Mouse (Mus musculus) MEL (cell line): Measurements from ENCODE around the gene Letm1. TPM values are rescaled to one million over a fixed set of nuclear protein-coding genes. Genes with fewer than 3 reads are reported as not detected.

Experiments
- DNase-seq: peaks from one replicate; pipeline ENCODE4 v3.0.0; 2011; ENCODE audit warnings: low read depth, low spot score
- H3K27ac ChIP-seq: 2 replicates; pipeline ENCODE4 v1.5.1; 2012; ENCODE audit warnings: low read depth, mild to moderate bottlenecking, control low read depth, low read length, moderate library complexity; ENCODE audit not compliant: control insufficient read depth
- H3K27me3 ChIP-seq, 2 experiments: fragments of 150-350 bp in 1 of 2; sonication (generic) in 1 of 2; 2 replicates each; pipeline ENCODE4 v1.6.1; 2012; ENCODE audit warnings: low read length in 2 of 2, mild to moderate bottlenecking in 2 of 2, improper control_type of control experiment in 1 of 2, moderate library complexity in 1 of 2; ENCODE audit not compliant: insufficient read depth in 2 of 2, control insufficient read depth in 1 of 2
- H3K36me3 ChIP-seq, 2 experiments: 2 replicates each; pipeline ENCODE4 v1.6.1; 2012 to 2014; ENCODE audit warnings: low read length in 2 of 2, improper control_type of control experiment in 1 of 2, inconsistent platforms in 1 of 2, mild to moderate bottlenecking in 1 of 2; ENCODE audit not compliant: insufficient read depth in 2 of 2, control insufficient read depth in 1 of 2
- H3K4me1 ChIP-seq, 2 experiments: fragments of 150-350 bp in 1 of 2; sonication (generic) in 1 of 2; 2 replicates each; pipeline ENCODE4 v1.6.1; 2012; ENCODE audit warnings: low read length in 2 of 2, improper control_type of control experiment in 1 of 2, mild to moderate bottlenecking in 1 of 2; ENCODE audit not compliant: insufficient read depth in 2 of 2, control insufficient read depth in 1 of 2
- H3K4me3 ChIP-seq, 2 experiments: fragments of 150-350 bp in 1 of 2; sonication (generic) in 1 of 2; 2 replicates each; pipeline ENCODE4 v1.5.1; 2012; ENCODE audit warnings: low read depth in 2 of 2, low read length in 2 of 2, mild to moderate bottlenecking in 2 of 2, moderate library complexity in 2 of 2, control low read depth in 1 of 2, improper control_type of control experiment in 1 of 2; ENCODE audit not compliant: control insufficient read depth in 1 of 2, insufficient read depth in 1 of 2
- H3K79me2 ChIP-seq: 2 replicates; pipeline ENCODE4 v1.6.1; 2012; ENCODE audit warnings: mild to moderate bottlenecking, low read length, moderate library complexity; ENCODE audit not compliant: control insufficient read depth, poor library complexity, insufficient read depth
- H3K9ac ChIP-seq: 2 replicates; pipeline ENCODE4 v1.6.1; 2012; ENCODE audit warnings: low read depth, mild to moderate bottlenecking, control low read depth, low read length, moderate library complexity; ENCODE audit not compliant: control insufficient read depth, poor library complexity, severe bottlenecking
- H3K9me3 ChIP-seq: fragments of 150-350 bp; sonication (generic); replicated peaks from 2 replicates; pipeline ENCODE4 v1.6.1; 2012; ENCODE audit warnings: mild to moderate bottlenecking, low read length, improper control_type of control experiment, moderate library complexity; ENCODE audit not compliant: insufficient read depth
- CHD1 ChIP-seq: IDR thresholded peaks from 2 replicates; pipeline ENCODE4 v1.6.1; 2012; ENCODE audit warnings: low read depth, mild to moderate bottlenecking, inconsistent platforms, low read length, improper control_type of control experiment
- E2F4 ChIP-seq: IDR thresholded peaks from 2 replicates; pipeline ENCODE4 v1.6.1; 2011; ENCODE audit warnings: low read depth, low read length, improper control_type of control experiment, borderline replicate concordance
- ELF1 ChIP-seq: IDR thresholded peaks from 2 replicates; pipeline ENCODE4 v1.6.1; 2014; ENCODE audit warnings: low read depth, mild to moderate bottlenecking, inconsistent platforms, low read length, improper control_type of control experiment, moderate library complexity
- EP300 ChIP-seq, 2 experiments: IDR thresholded peaks; 2 replicates each; pipeline ENCODE4 v1.6.1; 2011; ENCODE audit warnings: improper control_type of control experiment in 2 of 2, low read length in 2 of 2, low read depth in 1 of 2, mild to moderate bottlenecking in 1 of 2
- ETS1 ChIP-seq: IDR thresholded peaks from 2 replicates; pipeline ENCODE4 v1.6.1; 2012; ENCODE audit warnings: low read depth, mild to moderate bottlenecking, inconsistent platforms, low read length, improper control_type of control experiment, moderate library complexity
- GABPA ChIP-seq: IDR thresholded peaks from 2 replicates; pipeline ENCODE4 v1.6.1; 2012; ENCODE audit warnings: low read depth, mild to moderate bottlenecking, inconsistent platforms, low read length, improper control_type of control experiment, moderate library complexity
- GATA1 ChIP-seq: IDR thresholded peaks from 2 replicates; pipeline ENCODE4 v1.6.1; 2011; ENCODE audit warnings: low read depth, low read length, improper control_type of control experiment
- HCFC1 ChIP-seq: IDR thresholded peaks from 2 replicates; pipeline ENCODE4 v1.6.1; 2012; ENCODE audit warnings: low read depth, mild to moderate bottlenecking, inconsistent platforms, low read length, improper control_type of control experiment, moderate library complexity
- JUND ChIP-seq: IDR thresholded peaks from 2 replicates; pipeline ENCODE4 v1.6.1; 2011; ENCODE audit warnings: low read depth, mild to moderate bottlenecking, improper control_type of control experiment, low read length
- KAT2A ChIP-seq: conservative IDR thresholded peaks from 2 replicates; pipeline ENCODE4 v1.6.1; 2012; ENCODE audit warnings: low read depth, low read length, improper control_type of control experiment, inconsistent platforms
- MAX ChIP-seq: IDR thresholded peaks from 2 replicates; pipeline ENCODE4 v1.6.1; 2011; ENCODE audit warnings: low read length, improper control_type of control experiment
- MAZ ChIP-seq: IDR thresholded peaks from 2 replicates; pipeline ENCODE4 v1.6.1; 2012; ENCODE audit warnings: low read depth, mild to moderate bottlenecking, inconsistent platforms, low read length, improper control_type of control experiment
- MEF2A ChIP-seq: IDR thresholded peaks from 2 replicates; pipeline ENCODE4 v1.6.1; 2014; ENCODE audit warnings: low read depth, mild to moderate bottlenecking, inconsistent platforms, low read length, improper control_type of control experiment; ENCODE audit not compliant: poor library complexity, insufficient replicate concordance, severe bottlenecking; ENCODE audit errors: extremely low read depth
- MXI1 ChIP-seq: IDR thresholded peaks from 2 replicates; pipeline ENCODE4 v1.6.1; 2011; ENCODE audit warnings: mild to moderate bottlenecking, low read depth, low read length, improper control_type of control experiment
- MYB ChIP-seq: IDR thresholded peaks from 2 replicates; pipeline ENCODE4 v1.6.1; 2011; ENCODE audit warnings: mild to moderate bottlenecking, low read depth, low read length, improper control_type of control experiment
- MYC ChIP-seq: IDR thresholded peaks from 2 replicates; pipeline ENCODE4 v1.6.1; 2011; ENCODE audit warnings: low read depth, mild to moderate bottlenecking, low read length, improper control_type of control experiment, moderate library complexity
- POLR2A ChIP-seq, 2 experiments: IDR thresholded peaks; 2 replicates each; pipeline ENCODE4 v1.6.1; 2011 to 2012; ENCODE audit warnings: low read length in 2 of 2, mild to moderate bottlenecking in 2 of 2, control low read depth in 1 of 2, improper control_type of control experiment in 1 of 2, low read depth in 1 of 2, moderate library complexity in 1 of 2; ENCODE audit not compliant: control insufficient read depth in 1 of 2, insufficient read depth in 1 of 2, poor library complexity in 1 of 2
- POLR2AphosphoS5 ChIP-seq: IDR thresholded peaks from 2 replicates; pipeline ENCODE4 v1.6.1; 2012; ENCODE audit warnings: low read depth, borderline replicate concordance, mild to moderate bottlenecking, inconsistent platforms, low read length, moderate library complexity, mixed read lengths
- RAD21 ChIP-seq: IDR thresholded peaks from 2 replicates; pipeline ENCODE4 v1.6.1; 2011; ENCODE audit warnings: mild to moderate bottlenecking, low read depth, low read length, improper control_type of control experiment
- RCOR1 ChIP-seq: IDR thresholded peaks from 2 replicates; pipeline ENCODE4 v1.6.1; 2012; ENCODE audit warnings: low read depth, mild to moderate bottlenecking, inconsistent platforms, low read length, improper control_type of control experiment
- SIN3A ChIP-seq: IDR thresholded peaks from 2 replicates; pipeline ENCODE4 v1.6.1; 2012; ENCODE audit warnings: low read length, improper control_type of control experiment, inconsistent platforms
- SMC3 ChIP-seq: IDR thresholded peaks from 2 replicates; pipeline ENCODE4 v1.6.1; 2011; ENCODE audit warnings: low read depth, low read length, improper control_type of control experiment
- TAL1 ChIP-seq: IDR thresholded peaks from 2 replicates; pipeline ENCODE4 v1.6.1; 2012; ENCODE audit warnings: mild to moderate bottlenecking, inconsistent platforms, low read length, moderate library complexity, mixed read lengths
- TBP ChIP-seq: IDR thresholded peaks from 2 replicates; pipeline ENCODE4 v1.8.0; 2011; ENCODE audit warnings: low read depth, low read length, improper control_type of control experiment
- UBTF ChIP-seq: IDR thresholded peaks from 2 replicates; pipeline ENCODE4 v1.6.1; 2012; ENCODE audit warnings: low read depth, mild to moderate bottlenecking, inconsistent platforms, low read length, improper control_type of control experiment, moderate library complexity, borderline replicate concordance; ENCODE audit not compliant: insufficient read depth
- USF1 ChIP-seq: IDR thresholded peaks from 2 replicates; pipeline ENCODE4 v1.6.1; 2014; ENCODE audit warnings: low read depth, mild to moderate bottlenecking, inconsistent platforms, low read length, improper control_type of control experiment, moderate library complexity
- USF2 ChIP-seq, 2 experiments: IDR thresholded peaks; 2 replicates each; pipeline ENCODE4 v1.6.1; 2011 to 2012; ENCODE audit warnings: improper control_type of control experiment in 2 of 2, low read length in 2 of 2, borderline replicate concordance in 1 of 2, inconsistent platforms in 1 of 2, low read depth in 1 of 2, mild to moderate bottlenecking in 1 of 2; ENCODE audit not compliant: insufficient read depth in 1 of 2
- ZC3H11A ChIP-seq: IDR thresholded peaks from 2 replicates; pipeline ENCODE4 v1.6.1; 2012; ENCODE audit warnings: low read depth, mild to moderate bottlenecking, inconsistent platforms, low read length, improper control_type of control experiment
- ZMIZ1 ChIP-seq: IDR thresholded peaks from 2 replicates; pipeline ENCODE4 v1.6.1; 2012; ENCODE audit warnings: low read depth, mild to moderate bottlenecking, inconsistent platforms, low read length, improper control_type of control experiment, moderate library complexity
- polyA plus RNA-seq, 2 experiments: library from polyadenylated mRNA; stranded (reverse) in 1 of 2; unstranded in 1 of 2; fragments of >175 nt in 1 of 2; fragments of >200 nt in 1 of 2; gene quantifications; 2 replicates each; pipeline versions ENCODE4 v1.2.1 to v1.2.4; 2012; ENCODE audit warnings: low replicate concordance in 2 of 2, low read depth in 1 of 2; ENCODE audit not compliant: insufficient read length in 2 of 2, insufficient read depth in 1 of 2, missing spikeins in 1 of 2
- total RNA-seq: library from RNA; depleted of rRNA; stranded (reverse); fragments of 300-350 nt; gene quantifications from 2 replicates; pipeline ENCODE4 v1.2.3, GENCODE M21; 2012

Gene Letm1
- total and polyA plus RNA-seq, 3 experiments = 59.5 to 127 (median 119) TPM

- H3K4me1 ChIP-seq = peaks cover 0 to 9% of the 10 kb centered on the region in 2 experiments; a peak in 1 of 4 replicates
- no peak for DNase-seq
- H3K9me3 ChIP-seq = no peaks in the 10 kb centered on the region
- no peak for TF ChIP-seq GATA1
- no peak for TF ChIP-seq SMC3
- TF ChIP-seq KAT2A = no peak
- TF ChIP-seq SIN3A = no peak
- TF ChIP-seq POLR2A (IDR thresholded peaks at IDR 0.05; ENCODE audit: control insufficient read depth in 1 of 2, insufficient read depth in 1 of 2, low read depth in 1 of 2, low read length in 2 of 2, poor library complexity in 1 of 2) = no peak
- no peak for TF ChIP-seq ETS1
- TF ChIP-seq TAL1 = no peak
- no peak for TF ChIP-seq ZMIZ1
- no peak for TF ChIP-seq JUND
- no peak for TF ChIP-seq UBTF
- no peak for TF ChIP-seq ELF1
- TF ChIP-seq MAX = no peak
- TF ChIP-seq RCOR1 = no peak
- no peak for TF ChIP-seq ZC3H11A
- no peak for TF ChIP-seq GABPA
- no peak for TF ChIP-seq POLR2AphosphoS5
- H3K36me3 ChIP-seq = no peaks in the 10 kb centered on the region
- no peak overlapping the region for H3K4me3 ChIP-seq
- no peak overlapping the region for H3K9ac ChIP-seq
- H3K27me3 ChIP-seq = peaks cover 2 to 11% of the 10 kb centered on the region in 2 experiments
- H3K27ac ChIP-seq = no peak overlapping the region
- no peaks in the 10 kb centered on the region for H3K79me2 ChIP-seq
These were observed 90.2 kb downstream of the Letm1 start for GRCm38 (mm10) chr5:33692393-33692792.

- H3K27me3 ChIP-seq = peaks cover 0 to 2% of the 10 kb centered on the region in 2 experiments; a peak in 2 of 4 replicates
- no peak for DNase-seq
- H3K4me3 ChIP-seq = no peak overlapping the region
- H3K36me3 ChIP-seq = no peaks in the 10 kb centered on the region
- H3K9ac ChIP-seq = no peak overlapping the region
- H3K27ac ChIP-seq = no peak overlapping the region
- no peaks in the 10 kb centered on the region for H3K9me3 ChIP-seq
- peaks cover 0 to 18% of the 10 kb centered on the region in 2 experiments; a peak in 2 of 4 replicates for H3K4me1 ChIP-seq
- H3K79me2 ChIP-seq = no peaks in the 10 kb centered on the region
- TF ChIP-seq HCFC1 (no peak), EP300 (IDR thresholded peaks at IDR 0.05; ENCODE audit: low read depth in 1 of 2, low read length in 2 of 2) (no peak), MAZ (no peak), MYB (no peak), MEF2A (no peak), SIN3A (no peak), USF1 (no peak), E2F4 (no peak), TBP (no peak), MXI1 (no peak), JUND (no peak), RAD21 (no peak), CHD1 (no peak), POLR2A (IDR thresholded peaks at IDR 0.05; ENCODE audit: control insufficient read depth in 1 of 2, insufficient read depth in 1 of 2, low read depth in 1 of 2, low read length in 2 of 2, poor library complexity in 1 of 2) (no peak), MAX (no peak), MYC (no peak), USF2 (IDR thresholded peaks at IDR 0.05; ENCODE audit: borderline replicate concordance in 1 of 2, insufficient read depth in 1 of 2, low read depth in 1 of 2, low read length in 2 of 2) (no peak), ELF1 (no peak), SMC3 (no peak), RCOR1 (no peak)
These were observed 92.6 kb downstream of the Letm1 start for GRCm38 (mm10) chr5:33689852-33690645.
